Mouse (Mus musculus) embryonic facial prominence, embryonic 15.5 days (tissue): ENCODE measurements around the gene Arid2. TPM values are rescaled to one million over a fixed set of nuclear protein-coding genes. Genes with fewer than 3 reads are reported as not detected.
"Not testable (repeated sequence)": the region's sequence is repeated elsewhere in the genome, so short reads cannot be mapped to it uniquely, and the experiment has no call there.

Source experiments
- ATAC-seq: fragments of 200-750 bp; cut with Nextera tagmentation; 2 replicates; pipeline ENCODE4 v1.8.0; 2017; ENCODE audit warnings: low read depth, moderate TSS enrichment; ENCODE audit not compliant: insufficient number of reproducible peaks, low FRiP score, low TSS enrichment
- H3K27ac ChIP-seq: fragments of 300-500 bp; sonication (generic); replicated peaks from 2 replicates; pipeline ENCODE4 v1.5.1; 2015; ENCODE audit warnings: mild to moderate bottlenecking, inconsistent platforms
- H3K27me3 ChIP-seq: fragments of 300-500 bp; sonication (generic); 2 replicates; pipeline ENCODE4 v1.6.1; 2015; ENCODE audit warnings: inconsistent platforms
- H3K36me3 ChIP-seq: fragments of 300-500 bp; sonication (generic); 2 replicates; pipeline ENCODE4 v1.6.1; 2015; ENCODE audit warnings: mild to moderate bottlenecking, inconsistent platforms
- H3K4me1 ChIP-seq: fragments of 300-500 bp; sonication (generic); 2 replicates; pipeline ENCODE4 v1.6.1; 2015; ENCODE audit warnings: inconsistent platforms
- H3K4me2 ChIP-seq: fragments of 300-500 bp; sonication (generic); replicated peaks from 2 replicates; pipeline ENCODE4 v1.6.1; 2015; ENCODE audit warnings: mild to moderate bottlenecking, inconsistent platforms
- H3K4me3 ChIP-seq: fragments of 300-500 bp; sonication (generic); replicated peaks from 2 replicates; pipeline ENCODE4 v1.5.1; 2015; ENCODE audit warnings: mild to moderate bottlenecking, inconsistent platforms
- H3K9ac ChIP-seq: fragments of 300-500 bp; sonication (generic); 2 replicates; pipeline ENCODE4 v1.6.1; 2015; ENCODE audit warnings: inconsistent platforms
- H3K9me3 ChIP-seq: fragments of 300-500 bp; sonication (generic); replicated peaks from 2 replicates; pipeline ENCODE4 v1.6.1; 2016; ENCODE audit warnings: inconsistent platforms
- WGBS: fragments of 180-500 bp; shearing (Covaris S2); methylation state at CpG from one replicate; pipeline ENCODE4 v1.1.7; 2015; 5-methylcytosine and 5-hydroxymethylcytosine counted together
- polyA plus RNA-seq: library from polyadenylated mRNA; unstranded; fragments of >200 nt; fragmentation: Nextera tagmentation; extraction: Ambion mirVana; gene quantifications from 2 replicates; pipeline ENCODE4 v1.2.1, GENCODE M21; 2015

The Arid2 gene
- 21.3 and 22.8 TPM in 2 replicates for polyA plus RNA-seq

DNA sequence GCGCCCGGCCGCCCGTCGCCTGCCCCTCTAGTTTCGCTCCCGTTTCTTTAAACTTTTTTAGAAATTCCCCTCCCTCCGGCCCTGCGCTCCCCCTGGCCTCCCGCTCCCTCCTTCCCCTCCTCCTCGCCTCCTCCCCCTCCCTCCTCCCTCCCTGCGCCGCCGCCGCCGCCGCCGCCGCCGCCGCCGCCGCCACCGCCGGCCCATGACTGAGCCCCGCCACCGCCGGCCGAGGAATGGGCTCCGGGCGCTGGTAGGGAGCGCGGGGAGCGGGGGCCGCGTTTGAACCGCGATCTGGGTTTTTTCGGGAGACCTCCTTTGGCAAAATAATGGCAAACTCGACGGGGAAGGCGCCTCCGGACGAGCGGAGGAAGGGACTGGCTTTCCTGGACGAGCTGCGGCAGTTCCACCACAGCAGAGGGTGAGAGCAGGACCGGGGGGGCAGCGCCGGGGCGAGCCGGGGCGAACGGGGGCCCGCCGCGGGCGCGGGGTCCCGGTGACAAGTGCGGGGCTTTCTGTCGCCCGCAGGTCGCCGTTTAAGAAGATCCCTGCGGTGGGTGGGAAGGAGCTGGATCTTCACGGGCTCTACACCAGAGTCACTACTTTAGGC, at the start of gene Arid2:
Gene Arid2, plus strand, starts transcription at position 150 of the 607 bp plus-strand sequence.
- peak within 1 kb of the TSS; percentile 84 for H3K4me3 ChIP-seq
- peak; percentile 25 for ATAC-seq
- H3K36me3 ChIP-seq = no peaks in the 10 kb centered on the region
- H3K27me3 ChIP-seq = no peaks in the 10 kb centered on the region
- no peaks in the 10 kb centered on the region for H3K9me3 ChIP-seq
- peak within 1 kb of the TSS; percentile 71 for H3K4me2 ChIP-seq
- under 1% methylated on average over 60 of the region's 67 CpGs for WGBS
- peak within 1 kb of the TSS; percentile 100 for H3K27ac ChIP-seq
- H3K9ac ChIP-seq = peak within 1 kb of the TSS; percentile 99
- H3K4me1 ChIP-seq = peaks cover 18% of the 10 kb centered on the region

- no peak overlapping the region for H3K4me2 ChIP-seq
- no peak overlapping the region for H3K27ac ChIP-seq
- 91% methylated on average over 4 of the region's 4 CpGs for WGBS
- H3K27me3 ChIP-seq = no peaks in the 10 kb centered on the region
- H3K9me3 ChIP-seq = no peaks in the 10 kb centered on the region
- H3K4me3 ChIP-seq = no peak overlapping the region
- H3K4me1 ChIP-seq = no peaks in the 10 kb centered on the region
- H3K9ac ChIP-seq = no peak overlapping the region
- H3K36me3 ChIP-seq = no peaks in the 10 kb centered on the region
- no peak for ATAC-seq
Measured at GRCm38 (mm10) chr15:96238071-96238470, 49.2 kb upstream of the Arid2 start.

GRCm38 (mm10) chr15:96244171-96244570, 43.1 kb upstream of the Arid2 start:
- Histone ChIP-seq H3K4me2 (no peak overlapping the region), H3K27ac (no peak overlapping the region), H3K4me1 (no peaks in the 10 kb centered on the region), H3K9ac (no peak overlapping the region), H3K27me3 (no peaks in the 10 kb centered on the region), H3K4me3 (no peak overlapping the region), H3K36me3 (no peaks in the 10 kb centered on the region), H3K9me3 (no peaks in the 10 kb centered on the region)
- ATAC-seq = no peak
- WGBS = 81% methylated on average over 6 of the region's 6 CpGs

DNA sequence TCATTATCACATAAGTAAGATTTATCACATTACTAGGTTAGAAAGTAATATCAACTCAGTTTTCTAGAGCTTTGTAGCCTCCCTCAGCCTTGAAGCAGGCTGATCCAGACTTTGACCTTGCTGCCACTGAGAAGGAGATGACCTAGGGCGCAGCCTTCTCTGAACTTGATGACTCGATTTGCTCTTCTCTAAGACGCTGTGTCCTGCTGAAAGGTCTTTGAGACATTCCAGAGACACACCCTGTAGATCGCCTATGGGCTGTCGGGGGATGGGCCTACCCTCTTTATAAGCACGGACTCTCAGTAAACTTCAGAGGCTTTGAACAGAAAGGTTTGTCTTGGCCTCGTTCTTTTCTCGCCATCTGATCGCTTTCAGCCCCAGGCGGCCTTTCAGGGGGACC, 42.6 kb upstream of the Arid2 start:
- 64% methylated on average over 10 of the region's 10 CpGs for WGBS

GRCm38 (mm10) chr15:96253827-96254226, 33.5 kb upstream of the Arid2 start:
- no peaks in the 10 kb centered on the region for H3K9me3 ChIP-seq
- H3K4me1 ChIP-seq = 0 out of 2 replicates have a peak, but pooled peaks cover 4% of the 10 kb centered on the region
- ATAC-seq = no peak
- H3K4me2 ChIP-seq = peak overlapping the region; percentile 50
- H3K4me3 ChIP-seq = peak overlapping the region; percentile 32
- whole genome bisulfite sequencing = 4% methylated on average over 7 of the region's 7 CpGs
- H3K36me3 ChIP-seq = no peaks in the 10 kb centered on the region
- no peak overlapping the region for H3K9ac ChIP-seq
- H3K27me3 ChIP-seq = no peaks in the 10 kb centered on the region
- no peak overlapping the region for H3K27ac ChIP-seq

More for the DNA sequence above, 42.6 kb upstream of the Arid2 start:
- ATAC-seq, H3K27ac ChIP-seq, H3K9ac ChIP-seq, H3K27me3 ChIP-seq, H3K36me3 ChIP-seq, H3K9me3 ChIP-seq, H3K4me2 ChIP-seq, H3K4me3 ChIP-seq, H3K4me1 ChIP-seq: not testable (repeated sequence)

- Histone ChIP-seq H3K4me3 (peak overlapping the region; percentile 32), H3K36me3 (no peaks in the 10 kb centered on the region), H3K27me3 (no peaks in the 10 kb centered on the region), H3K9me3 (no peaks in the 10 kb centered on the region), H3K4me1 (0 out of 2 replicates have a peak, but pooled peaks cover 4% of the 10 kb centered on the region), H3K9ac (no peak overlapping the region), H3K27ac (no peak overlapping the region), H3K4me2 (peak overlapping the region; percentile 50)
- no peak for ATAC-seq
- 2% methylated on average over 17 of the region's 17 CpGs for WGBS
Measured at GRCm38 (mm10) chr15:96254356-96254755, 33.0 kb upstream of the Arid2 start.

GRCm38 (mm10) chr15:96257781-96258180, 29.5 kb upstream of the Arid2 start:
- no peaks in the 10 kb centered on the region for H3K36me3 ChIP-seq
- H3K4me1 ChIP-seq = 0 out of 2 replicates have a peak, but pooled peaks cover 4% of the 10 kb centered on the region
- no peaks in the 10 kb centered on the region for H3K27me3 ChIP-seq
- no peak overlapping the region for H3K9ac ChIP-seq
- H3K9me3 ChIP-seq = peaks cover 5% of the 10 kb centered on the region; the same call in 1 of the 2 replicates
- no peak overlapping the region for H3K4me2 ChIP-seq
- ATAC-seq = no peak
- H3K27ac ChIP-seq = no peak overlapping the region
- H3K4me3 ChIP-seq = no peak overlapping the region
- 76% methylated on average over 5 of the region's 5 CpGs for WGBS

DNA sequence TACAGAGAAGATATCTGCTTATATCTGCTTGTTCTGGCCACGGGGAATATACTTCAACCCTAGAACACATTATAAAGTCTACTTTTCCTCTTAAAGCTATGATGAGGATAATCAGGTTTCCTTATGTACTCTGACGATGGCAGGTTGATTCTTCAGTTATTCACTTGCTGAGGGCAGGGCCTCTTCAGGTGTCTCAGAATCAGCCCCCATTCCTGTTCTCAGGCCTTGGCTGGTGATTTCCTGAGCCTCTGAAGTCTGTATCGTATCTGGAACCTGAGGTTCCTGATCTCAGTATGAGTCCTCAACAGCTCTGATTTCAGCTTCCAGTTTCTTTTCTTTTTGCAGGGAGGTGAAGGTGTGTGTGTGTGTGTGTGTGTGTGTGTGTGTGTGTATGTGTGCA, 22.7 kb upstream of the Arid2 start:
- Histone ChIP-seq H3K4me3 (no peak overlapping the region), H3K27ac (no peak overlapping the region), H3K27me3 (no peaks in the 10 kb centered on the region), H3K9me3 (peaks cover 10% of the 10 kb centered on the region; the same call in 1 of the 2 replicates), H3K9ac (no peak overlapping the region), H3K36me3 (peaks cover 29% of the 10 kb centered on the region), H3K4me2 (no peak overlapping the region), H3K4me1 (no peaks in the 10 kb centered on the region)
- no peak for ATAC-seq
- WGBS = 92% methylated on average over 3 of the region's 3 CpGs

GRCm38 (mm10) chr15:96267933-96268332, 19.4 kb upstream of the Arid2 start:
- ATAC-seq = no peak
- H3K27me3 ChIP-seq = no peaks in the 10 kb centered on the region
- no peak overlapping the region for H3K4me3 ChIP-seq
- no peak overlapping the region for H3K27ac ChIP-seq
- peaks cover 29% of the 10 kb centered on the region for H3K36me3 ChIP-seq
- 75% methylated on average over 9 of the region's 9 CpGs for WGBS
- 0 out of 2 replicates have a peak, but pooled peaks cover 5% of the 10 kb centered on the region for H3K9me3 ChIP-seq
- no peak overlapping the region for H3K9ac ChIP-seq
- no peak overlapping the region for H3K4me2 ChIP-seq
- H3K4me1 ChIP-seq = peaks cover 9% of the 10 kb centered on the region; the same call in 1 of the 2 replicates

DNA sequence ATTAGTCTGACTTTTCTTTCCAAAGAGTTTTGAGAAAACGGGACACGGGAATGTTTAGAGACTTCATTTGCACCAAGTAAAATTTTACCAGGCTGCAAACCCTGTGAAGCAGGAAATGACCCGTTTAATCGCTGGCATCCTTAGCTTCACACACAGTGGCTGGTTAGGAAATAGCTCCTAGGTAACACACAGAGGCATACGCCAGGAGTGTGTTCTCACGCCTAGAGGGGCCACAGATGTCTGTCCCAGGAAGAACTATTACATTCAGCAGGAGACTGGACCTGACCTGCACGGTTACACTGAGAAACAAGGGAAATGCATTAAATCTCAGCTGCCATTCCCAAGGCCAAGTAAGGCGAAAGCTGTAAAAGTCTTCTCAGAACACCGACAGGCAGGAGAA, 18.7 kb upstream of the Arid2 start:
- 0 out of 2 replicates have a peak, but pooled peaks cover 5% of the 10 kb centered on the region for H3K9me3 ChIP-seq
- H3K27me3 ChIP-seq = no peaks in the 10 kb centered on the region
- ATAC-seq = no peak
- no peak overlapping the region for H3K4me3 ChIP-seq
- H3K9ac ChIP-seq = no peak overlapping the region
- no peak overlapping the region for H3K27ac ChIP-seq
- peaks cover 9% of the 10 kb centered on the region; the same call in 1 of the 2 replicates for H3K4me1 ChIP-seq
- H3K4me2 ChIP-seq = no peak overlapping the region
- 87% methylated on average over 9 of the region's 9 CpGs for WGBS
- H3K36me3 ChIP-seq = peaks cover 29% of the 10 kb centered on the region

DNA sequence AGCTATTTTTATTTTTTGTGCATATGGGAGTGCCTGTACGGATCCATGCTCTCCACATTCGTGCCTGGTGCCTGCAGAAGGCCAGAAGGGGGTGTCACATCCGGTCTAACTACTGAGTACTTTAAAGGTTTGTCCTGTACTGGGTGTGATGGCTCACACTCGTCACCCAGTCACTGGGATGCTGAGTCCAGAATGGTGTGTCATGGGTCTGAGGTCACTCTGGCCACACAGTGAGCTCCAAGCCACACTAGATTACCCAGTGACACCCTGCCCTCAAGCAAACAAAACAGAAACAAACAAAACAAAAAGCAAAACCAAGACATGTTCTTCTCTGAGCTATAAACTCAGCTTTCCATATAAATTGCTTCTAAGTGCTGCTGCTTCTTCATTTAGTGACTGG, 17.9 kb upstream of the Arid2 start:
- 0 out of 2 replicates have a peak, but pooled peaks cover 5% of the 10 kb centered on the region for H3K9me3 ChIP-seq
- no peak for ATAC-seq

More for the DNA sequence above, 17.9 kb upstream of the Arid2 start:
- Histone ChIP-seq H3K4me3 (no peak overlapping the region), H3K27me3 (no peaks in the 10 kb centered on the region), H3K27ac (no peak overlapping the region), H3K36me3 (peaks cover 30% of the 10 kb centered on the region), H3K4me2 (no peak overlapping the region), H3K9ac (no peak overlapping the region), H3K4me1 (peaks cover 9% of the 10 kb centered on the region; the same call in 1 of the 2 replicates)
- WGBS = 90% methylated on average over 4 of the region's 4 CpGs
